Mouse (Mus musculus): ENCODE measurements around the gene Ppp1r3g.

The Ppp1r3g gene

DNA sequence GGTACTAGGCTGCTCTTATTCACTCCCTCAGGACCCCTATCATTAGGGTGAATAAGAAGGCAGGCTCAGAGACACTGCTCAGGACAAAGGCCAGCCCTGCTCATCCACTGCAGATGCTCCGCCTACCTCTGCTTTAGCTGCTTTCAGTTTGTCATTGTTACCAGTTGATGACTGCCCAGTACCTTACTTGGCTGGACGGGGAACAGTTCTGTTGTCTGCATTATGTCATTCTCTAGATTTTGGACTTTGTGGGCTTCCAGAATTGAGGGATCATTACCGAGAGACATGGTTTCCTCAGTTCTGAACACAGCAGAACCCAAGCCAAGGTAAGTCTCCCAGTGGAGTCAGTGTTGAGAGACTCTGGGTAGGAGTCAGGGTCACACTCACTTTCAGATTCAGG, 36.6 kb downstream of the Ppp1r3g start:
- DNase-seq (ENCODE audit: extremely low spot score) = no peak

DNA sequence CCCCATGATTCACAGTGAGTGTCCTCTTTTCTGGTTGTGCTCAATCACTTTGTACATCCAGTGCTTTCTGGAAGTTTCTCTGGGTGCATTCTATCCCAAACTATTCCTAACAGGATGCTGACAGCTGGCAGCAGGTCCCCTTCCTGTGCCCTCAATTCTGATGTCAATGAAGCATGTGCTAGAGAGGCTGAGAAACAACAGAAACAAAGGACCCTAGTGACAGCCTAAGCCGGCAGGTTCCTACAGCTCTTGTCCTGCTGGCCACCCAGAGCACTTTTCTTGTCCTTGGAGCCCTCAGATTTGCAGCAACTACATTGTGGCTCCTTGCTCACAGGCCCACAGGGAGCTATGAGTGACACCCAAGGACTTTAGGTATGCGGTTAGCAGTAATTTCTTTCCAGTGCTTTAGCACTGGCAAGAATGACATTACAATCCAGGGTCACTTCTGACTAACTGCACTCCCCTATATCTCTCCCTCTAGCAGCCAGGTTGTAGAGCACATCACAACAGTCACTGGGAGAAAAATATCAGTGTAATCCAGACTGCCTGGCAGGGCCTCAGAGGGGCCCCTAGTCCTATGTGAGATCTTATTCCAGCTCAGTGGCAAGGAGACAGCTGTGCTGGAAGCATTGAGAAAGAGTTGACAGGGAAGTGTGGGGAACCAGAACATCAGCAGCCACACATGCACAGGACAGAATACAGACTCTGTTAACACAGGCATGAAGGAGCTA, 37.2 kb downstream of the Ppp1r3g start:
- no peak for DNase-seq (ENCODE audit: extremely low spot score)

DNA sequence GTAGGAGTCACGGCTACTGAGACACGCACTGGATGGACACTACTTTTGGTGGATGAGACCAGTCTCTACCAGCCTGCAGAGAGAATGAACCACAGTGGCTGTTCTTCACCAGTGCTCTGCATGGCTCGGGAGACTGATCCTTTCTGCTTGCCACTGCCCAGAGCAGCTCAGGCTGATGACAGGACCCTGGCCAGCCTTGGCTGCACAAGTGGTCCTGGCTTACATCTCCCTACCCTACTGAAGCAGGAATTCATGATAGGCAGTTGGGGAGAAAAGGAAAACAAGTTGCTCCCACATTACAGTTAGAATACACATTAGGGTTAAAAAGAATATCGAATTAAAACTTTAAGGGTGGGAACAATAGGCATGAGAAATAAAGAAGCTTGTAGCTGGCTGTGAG, 39.0 kb downstream of the Ppp1r3g start:
- DNase-seq (ENCODE audit: extremely low spot score) = no peak

DNA sequence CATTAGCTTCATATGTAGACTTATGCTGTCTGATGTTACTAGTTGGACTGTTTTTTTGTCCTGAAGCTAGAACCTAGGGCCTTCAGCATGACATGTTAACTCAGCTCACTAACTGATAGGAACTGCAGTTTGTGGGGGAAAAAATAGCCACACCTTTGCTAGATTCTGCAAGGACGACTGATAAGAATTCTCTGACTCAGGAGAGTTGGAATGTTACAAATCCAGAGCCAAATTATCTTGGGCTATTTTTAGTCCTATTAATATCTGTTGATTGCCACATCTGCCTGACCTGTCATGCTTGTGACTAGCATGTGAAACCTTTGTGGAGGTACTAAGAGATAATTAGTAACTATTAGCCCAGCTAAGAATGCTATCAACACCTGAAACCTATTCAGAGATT, 42.2 kb downstream of the Ppp1r3g start:
- DNase-seq (ENCODE audit: extremely low spot score) = no peak

DNA sequence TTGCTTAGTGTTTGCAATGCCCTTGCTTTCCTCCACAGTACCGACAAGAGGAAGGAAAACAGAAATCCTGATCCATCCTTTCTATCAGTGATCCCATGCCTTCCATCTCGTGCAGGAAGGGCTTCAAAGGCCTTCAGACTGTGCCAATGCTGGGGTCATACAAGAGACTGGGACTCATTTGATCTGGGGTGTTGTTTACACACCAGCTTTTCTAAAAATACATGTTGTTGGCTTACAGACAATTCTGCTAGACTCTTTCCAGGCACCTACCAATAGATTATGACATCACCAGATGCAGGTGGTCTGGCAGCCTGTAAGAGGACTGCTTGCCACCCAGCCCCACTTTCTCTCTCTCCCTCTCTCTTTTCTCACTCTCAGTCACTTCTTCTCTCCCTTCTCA, 51.3 kb downstream of the Ppp1r3g start:
- DNase-seq (ENCODE audit: extremely low spot score) = no peak

DNA sequence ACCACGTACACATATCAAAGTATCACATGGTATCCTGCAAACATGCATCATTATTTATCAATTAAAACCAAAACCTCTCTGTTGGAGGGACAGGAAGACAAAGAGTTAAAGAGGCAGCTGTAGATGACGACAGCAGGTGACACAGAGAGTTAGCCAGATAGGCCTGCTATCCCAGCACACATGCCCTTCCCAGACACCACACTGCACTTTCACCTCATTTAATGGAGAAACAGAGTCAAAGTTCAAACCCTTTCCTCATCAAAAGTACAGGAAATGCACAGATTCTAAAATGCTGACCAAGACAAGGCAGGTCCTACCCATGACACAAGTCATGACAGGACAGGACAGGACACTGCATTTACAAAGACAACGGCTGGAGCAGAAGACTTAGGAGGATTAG, 57.0 kb downstream of the Ppp1r3g start:
- DNase-seq (ENCODE audit: extremely low spot score) = no peak

DNA sequence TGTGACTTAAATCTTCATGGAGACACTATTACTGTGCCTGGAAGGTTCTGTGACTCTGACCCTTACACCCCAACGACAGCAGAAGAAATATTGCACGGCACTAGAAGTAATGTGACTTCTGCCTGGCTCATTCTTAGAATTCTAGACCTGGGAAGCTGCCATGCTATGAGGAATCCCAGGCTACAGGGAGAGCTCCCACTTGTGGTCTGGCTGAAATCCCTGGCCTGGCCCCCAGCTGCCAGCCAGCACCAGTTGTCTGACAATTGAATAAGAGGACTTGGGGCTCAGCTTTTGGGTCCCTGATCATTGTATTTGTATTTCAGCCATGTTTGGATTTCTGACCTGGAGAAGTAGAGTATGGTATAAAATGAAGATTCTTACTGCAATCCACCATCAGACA, 59.4 kb downstream of the Ppp1r3g start:
- DNase-seq (ENCODE audit: extremely low spot score) = no peak

DNA sequence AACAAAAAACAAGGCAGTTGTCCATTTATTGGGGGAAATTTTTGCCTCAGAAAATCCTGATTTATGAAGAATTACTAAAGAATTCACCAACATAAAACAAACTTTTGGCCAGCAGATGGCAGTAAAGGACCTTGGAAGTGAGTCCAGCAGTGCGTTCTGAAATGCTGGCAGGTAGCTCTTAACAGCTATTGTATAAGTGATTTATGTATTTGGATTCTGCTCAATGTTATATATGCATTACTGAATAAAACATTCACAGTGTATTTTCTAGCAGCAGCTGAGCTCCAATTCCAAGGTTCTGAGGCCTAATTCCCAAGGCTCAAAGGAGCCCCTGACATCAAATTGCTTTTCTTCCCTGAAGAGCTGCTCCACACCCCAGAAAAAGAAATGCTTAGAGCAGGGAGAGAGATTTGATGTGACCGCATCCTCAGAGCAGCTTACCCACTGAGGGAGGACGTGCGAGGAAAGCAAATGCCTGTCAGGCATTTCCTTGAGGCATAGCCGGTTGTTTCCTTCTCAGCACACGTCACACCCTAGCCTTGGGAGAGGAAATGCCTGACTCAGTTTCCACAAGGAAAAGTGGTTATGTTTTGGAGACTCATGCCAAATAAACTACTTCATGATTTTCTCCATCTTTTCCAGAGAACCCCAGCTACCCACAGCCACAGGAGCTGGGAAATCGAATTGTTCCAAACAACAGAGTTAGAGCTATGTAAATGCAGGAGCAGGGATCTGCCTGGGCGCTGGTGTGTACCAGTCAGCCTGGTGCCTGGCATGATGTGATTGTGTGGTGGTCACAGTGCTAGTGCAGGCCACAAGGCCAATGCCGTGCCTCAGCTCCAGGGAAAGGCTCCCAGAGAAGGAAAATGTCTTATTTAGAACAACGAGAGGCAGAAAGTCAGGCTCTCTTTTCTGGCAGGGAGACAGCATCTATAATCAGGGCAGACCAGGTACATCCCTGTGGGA, 61.0 kb downstream of the Ppp1r3g start:
- peak; percentile 63 for DNase-seq (ENCODE audit: extremely low spot score)
